Mouse (Mus musculus) ovary, adult 18-20 months (tissue): ENCODE measurements around the gene Eif4g2.
A peak's percentile ranks its signal among the peaks of the same experiment; 100 is the strongest.

Experiments used
- DNase-seq: peaks from one replicate; pipeline ENCODE4 v3.0.0; 2022; ENCODE audit warnings: low spot score, mixed read lengths

Eif4g2 gene

DNA sequence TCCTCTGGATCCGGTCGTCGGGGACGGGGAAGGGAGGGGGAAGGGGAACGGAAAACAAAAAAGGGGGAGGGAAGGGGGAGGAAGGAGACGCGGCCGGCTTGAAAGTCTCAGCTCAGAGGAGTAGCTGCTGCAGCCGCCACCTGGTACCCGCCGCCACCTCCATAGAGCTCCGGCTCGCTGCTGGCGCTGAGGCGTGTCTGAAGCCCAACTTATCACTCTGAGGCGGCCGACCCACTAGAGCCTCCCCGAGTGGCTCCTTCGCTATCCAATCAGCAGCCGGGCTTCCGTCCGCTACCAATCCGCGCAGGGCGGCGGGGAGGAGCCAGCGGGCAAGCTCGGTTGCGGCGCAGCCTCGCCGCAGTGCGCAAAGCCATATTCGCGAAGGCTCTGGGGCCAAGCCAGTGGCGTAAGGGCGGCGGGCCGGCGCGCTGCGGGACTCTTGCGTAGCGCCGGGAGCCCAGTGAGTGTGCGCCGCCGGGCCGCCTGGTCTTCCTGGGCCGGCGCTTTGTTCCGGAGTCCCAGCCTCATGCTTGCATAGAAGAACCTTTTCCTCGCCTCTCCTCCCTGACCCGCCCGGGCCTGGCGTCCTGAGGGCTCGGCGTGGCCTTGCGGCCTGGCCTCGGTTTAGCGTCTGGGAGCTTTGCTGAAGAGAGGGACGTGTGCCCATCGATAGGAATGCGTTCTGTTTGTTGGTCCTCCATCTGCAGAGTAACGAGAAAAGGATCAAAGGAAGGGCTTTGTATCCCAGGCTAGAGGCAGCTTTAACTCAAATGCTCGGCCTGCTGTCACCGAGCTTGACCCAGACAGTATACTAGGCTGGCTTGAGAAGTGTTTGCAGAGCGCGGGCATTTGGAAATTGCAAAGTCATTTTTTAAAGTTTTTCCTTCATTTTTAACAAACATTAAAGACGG lies at the start of gene Eif4g2:
TSS of gene Eif4g2 (minus strand) at position 209 of the 911 bp plus-strand sequence.
- peak; percentile 99 for DNase-seq

- no peak for DNase-seq
Measured at GRCm38 (mm10) chr7:111132596-111132995, 49.8 kb upstream of the Eif4g2 start.

GRCm38 (mm10) chr7:111126636-111127395 lies 44.0 kb upstream of the Eif4g2 start:
- no peak for DNase-seq

DNA sequence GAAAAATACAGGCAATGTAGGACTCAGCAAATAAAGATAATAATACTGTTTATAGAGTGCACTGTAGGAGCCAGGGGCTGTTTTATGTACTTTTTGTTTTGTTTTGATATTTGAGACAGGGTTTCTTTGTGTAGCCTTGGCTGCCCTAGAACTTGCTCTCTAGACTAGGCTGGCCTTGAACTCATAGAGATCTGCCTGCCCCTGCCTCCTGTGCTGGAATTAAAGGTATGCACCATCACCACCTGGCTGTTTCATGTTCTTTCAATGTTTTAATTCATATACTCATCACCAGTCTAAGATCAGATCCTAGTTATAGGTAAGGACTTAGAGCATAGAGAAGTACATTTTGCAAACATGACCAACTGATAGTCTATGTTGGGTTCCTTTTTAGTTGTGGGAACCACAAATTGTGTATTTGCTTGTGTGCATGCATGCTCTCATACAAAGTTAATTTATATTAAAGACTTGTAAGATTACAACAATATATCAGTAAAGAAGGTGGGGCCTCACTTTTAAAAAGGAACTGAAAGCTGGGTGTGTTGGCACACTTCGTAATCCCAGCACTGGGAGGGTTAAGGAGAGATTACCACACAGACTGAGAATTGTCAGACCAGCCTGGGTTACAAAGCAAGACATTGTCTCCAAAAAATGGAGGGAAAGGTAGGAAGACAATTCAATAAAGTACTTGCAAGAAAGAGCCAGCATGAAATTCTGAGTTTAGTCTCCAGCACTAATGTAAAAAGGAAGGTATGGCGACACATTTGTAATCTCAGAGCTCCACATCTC lies 41.1 kb upstream of the Eif4g2 start:
- DNase-seq = no peak

DNA sequence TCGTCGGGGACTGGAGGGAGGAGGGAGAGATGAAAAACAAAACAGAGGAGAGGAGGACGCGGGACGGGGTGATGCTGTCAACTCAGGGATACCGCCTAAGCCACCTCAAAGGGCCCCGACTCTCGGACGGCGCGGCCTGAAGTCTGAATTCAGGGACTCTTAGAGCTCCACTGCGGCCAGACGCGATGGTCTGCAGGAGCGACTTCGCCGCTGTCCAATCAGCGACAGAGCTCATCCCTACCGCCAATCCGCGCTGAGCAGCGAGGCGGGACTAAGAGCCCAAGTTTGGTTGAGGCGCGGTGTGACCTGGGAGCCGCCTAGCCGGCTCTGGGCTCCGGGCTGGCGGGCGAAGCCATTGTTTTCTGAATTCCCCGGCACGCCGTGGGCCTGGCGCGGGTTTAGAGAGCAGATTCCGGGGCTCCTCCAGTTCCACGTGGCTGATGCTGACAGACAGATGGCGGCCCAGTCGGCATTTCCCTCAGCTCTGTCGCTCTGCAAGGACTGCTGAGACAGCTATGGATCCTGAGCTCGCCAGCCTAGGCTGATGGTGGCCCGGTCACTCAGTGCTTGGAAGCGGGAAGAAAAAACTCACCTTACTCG lies 39.8 kb upstream of the Eif4g2 start:
- DNase-seq = peak; percentile 96

DNA sequence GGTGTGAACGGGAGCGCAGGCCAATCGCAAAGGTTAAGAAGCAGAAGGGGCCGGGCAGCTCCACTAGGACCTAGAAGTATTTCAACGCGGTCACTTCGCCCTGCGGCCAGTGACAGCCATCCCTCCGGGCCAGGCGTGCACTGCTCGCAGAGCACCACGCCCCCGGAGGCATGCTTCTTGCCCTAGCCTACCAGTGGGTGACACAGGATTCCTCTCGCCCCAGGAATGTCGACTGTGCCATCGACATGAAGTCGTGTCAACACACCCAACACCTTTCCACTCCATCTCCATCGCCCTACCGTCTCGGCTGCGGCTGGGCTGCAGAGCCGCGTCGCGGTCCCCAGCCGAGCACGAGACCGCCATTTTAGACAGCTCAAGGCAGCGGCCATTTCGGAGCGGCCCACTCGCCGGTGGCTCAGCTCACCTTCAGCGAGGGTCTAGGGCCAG lies 39.3 kb upstream of the Eif4g2 start:
- DNase-seq = peak; percentile 68

DNA sequence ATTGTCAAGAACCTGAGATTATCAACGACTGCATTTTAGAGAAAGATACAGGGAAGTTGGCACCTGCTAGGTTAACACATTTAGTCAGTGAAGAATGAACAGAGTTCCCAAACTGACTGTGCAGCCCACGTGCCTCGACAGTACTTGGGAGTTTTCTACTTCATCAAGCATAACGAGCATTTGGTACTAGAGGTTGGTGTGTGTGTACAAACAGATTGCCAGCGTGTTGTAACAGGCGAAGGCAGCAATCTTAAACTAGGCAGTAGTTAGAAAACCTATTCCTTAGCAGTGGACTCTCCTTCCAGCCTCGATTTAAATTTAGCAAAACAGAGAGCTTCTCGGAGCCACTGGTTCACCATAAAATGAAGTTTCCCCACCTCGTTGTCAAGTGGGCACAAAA lies 38.7 kb upstream of the Eif4g2 start:
- DNase-seq = no peak

- DNase-seq = no peak
Measured at GRCm38 (mm10) chr7:111109561-111109960, 26.7 kb upstream of the Eif4g2 start.

DNA sequence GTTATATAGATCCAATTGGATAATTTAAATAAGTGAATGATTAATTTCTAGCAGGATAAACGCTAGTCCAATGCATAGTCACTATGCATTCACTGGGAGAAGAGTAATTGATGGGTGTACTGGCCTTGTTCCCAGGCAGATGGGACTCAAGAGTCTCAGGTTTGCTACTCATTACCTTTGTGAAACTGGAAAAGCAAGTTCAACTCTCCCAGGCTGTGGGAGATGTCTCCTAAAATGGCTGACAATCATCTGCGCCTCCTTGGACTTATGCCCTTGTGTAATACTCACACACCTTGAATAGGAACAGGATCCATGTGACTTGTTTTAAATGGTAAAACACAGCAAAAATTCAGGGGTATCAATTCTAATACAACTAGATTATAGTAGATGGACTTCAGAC lies 26.3 kb upstream of the Eif4g2 start:
- DNase-seq = no peak

DNA sequence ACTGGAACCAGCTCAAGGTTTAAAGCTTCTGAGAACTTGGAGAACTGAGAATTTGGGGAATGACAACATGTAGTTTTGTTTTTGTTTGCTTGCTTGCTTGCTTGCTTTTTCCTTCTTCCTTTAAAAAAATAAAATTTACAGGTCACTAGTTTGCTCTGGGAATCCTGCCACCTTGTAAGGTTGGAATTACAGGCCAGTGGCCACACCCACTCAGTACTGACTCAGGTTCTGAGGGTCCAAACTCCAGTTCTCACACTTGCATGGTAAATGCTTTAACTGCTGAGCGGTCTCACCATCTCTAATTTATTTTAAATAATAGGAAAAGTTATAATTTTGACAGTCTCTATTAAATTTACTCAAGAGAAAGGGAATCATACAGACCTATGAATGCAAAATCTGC lies 15.4 kb upstream of the Eif4g2 start:
- no peak for DNase-seq

DNA sequence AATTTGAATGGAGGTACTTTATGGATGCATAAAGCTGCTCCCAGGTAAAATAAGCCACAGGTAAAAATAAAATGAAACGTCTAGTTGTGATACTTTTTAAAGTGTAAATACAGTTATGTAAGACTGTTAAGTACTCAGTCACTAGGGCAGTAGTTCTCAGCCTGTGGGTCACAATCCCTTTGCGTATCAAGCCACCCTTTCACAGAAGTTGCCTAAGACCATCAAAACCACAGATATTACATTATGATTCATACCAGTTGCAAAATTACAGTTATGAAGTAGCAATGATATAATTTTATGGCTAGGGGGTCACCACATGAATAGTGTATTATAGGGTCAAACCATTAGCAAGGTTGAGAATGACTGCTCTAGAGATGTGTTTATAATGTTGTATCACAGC lies 12.3 kb upstream of the Eif4g2 start:
- no peak for DNase-seq

GRCm38 (mm10) chr7:111085153-111085552 lies 2.3 kb upstream of the Eif4g2 start:
- DNase-seq = no peak

GRCm38 (mm10) chr7:111084443-111084842 lies 1.6 kb upstream of the Eif4g2 start:
- DNase-seq = no peak

- DNase-seq = no peak
Measured at GRCm38 (mm10) chr7:111083733-111084120, 897 bp upstream of the Eif4g2 start.

GRCm38 (mm10) chr7:111082043-111082821 lies 598 bp downstream of the Eif4g2 start:
- DNase-seq = peak; percentile 68

DNA sequence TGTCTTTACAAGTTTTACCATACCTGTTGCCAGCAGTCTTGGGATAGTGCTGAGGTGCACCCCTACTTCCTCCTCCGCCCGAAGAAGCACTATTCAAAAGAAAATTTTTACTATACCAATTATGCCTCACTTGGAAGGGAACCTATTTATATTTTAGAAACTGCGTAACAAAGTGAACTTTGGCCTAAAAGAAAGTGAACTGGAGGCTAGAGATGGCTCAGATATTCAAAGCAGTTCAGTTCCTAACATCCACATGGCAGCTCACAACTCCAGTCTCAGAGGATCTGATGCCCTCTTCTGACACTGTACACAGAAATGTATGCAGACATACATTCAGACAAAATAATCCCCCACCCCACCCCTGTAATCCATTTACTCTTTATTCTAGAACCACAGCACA lies 2.0 kb downstream of the Eif4g2 start:
- no peak for DNase-seq

- no peak for DNase-seq
Measured at GRCm38 (mm10) chr7:111080026-111080425, 2.8 kb downstream of the Eif4g2 start.

DNA sequence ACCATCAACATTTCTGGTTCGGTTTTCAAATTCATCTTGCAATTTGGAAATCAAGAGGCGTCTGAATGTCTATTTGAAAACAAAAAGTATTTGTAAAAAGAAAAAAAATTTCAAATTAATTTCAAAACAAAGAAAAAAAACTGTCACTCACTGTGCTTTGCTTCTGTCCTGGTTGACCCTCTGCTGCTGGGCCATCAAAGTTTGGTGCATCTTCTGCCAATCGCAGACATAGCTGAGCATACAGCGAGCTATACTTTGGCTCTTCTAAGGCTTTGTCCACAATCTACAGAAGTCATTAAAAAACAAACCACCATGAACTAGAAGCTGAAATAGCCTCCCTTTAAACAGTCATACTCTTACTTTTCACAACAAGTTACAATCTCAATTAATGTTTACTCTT lies 4.6 kb downstream of the Eif4g2 start:
- DNase-seq = no peak

GRCm38 (mm10) chr7:111075288-111075687 lies 7.5 kb downstream of the Eif4g2 start:
- DNase-seq = no peak

- DNase-seq = no peak
Measured at GRCm38 (mm10) chr7:111072410-111072809, 10.4 kb downstream of the Eif4g2 start.

DNA sequence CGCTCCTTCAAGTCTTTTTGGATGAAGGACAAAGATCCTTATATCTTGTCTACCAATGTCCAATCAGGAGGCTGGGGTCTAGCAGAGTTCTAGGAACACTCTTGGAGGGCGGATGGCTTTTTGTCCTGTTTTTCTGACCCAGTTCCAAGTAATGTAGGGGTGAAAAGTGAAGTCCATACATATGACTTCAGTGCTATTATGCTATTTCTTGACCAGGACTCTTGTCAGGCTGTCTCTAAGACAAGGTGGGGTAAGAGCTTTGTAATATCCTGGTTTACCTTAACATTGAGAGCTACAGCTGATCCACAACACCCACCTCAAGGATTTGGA lies 12.7 kb downstream of the Eif4g2 start:
- no peak for DNase-seq
